Mouse (Mus musculus) brain, embryonic 14.5 days (tissue): ENCODE results near the gene Celf1.

Experiments
- CTCF ChIP-seq: fragments of 200-500 bp; IDR thresholded peaks from 2 replicates; pipeline ENCODE4 v1.5.1; 2012; ENCODE audit warnings: inconsistent platforms, mild to moderate bottlenecking, moderate library complexity, borderline replicate concordance; ENCODE audit not compliant: insufficient read depth, insufficient read length; ENCODE audit errors: extremely low read depth
- POLR2A ChIP-seq: fragments of 200-500 bp; IDR thresholded peaks from 2 replicates; pipeline ENCODE4 v1.6.1; 2012; ENCODE audit warnings: mild to moderate bottlenecking, inconsistent platforms, borderline replicate concordance; ENCODE audit not compliant: poor library complexity, insufficient read depth, insufficient read length, severe bottlenecking; ENCODE audit errors: extremely low read depth

- TF ChIP-seq POLR2A, result no peak
- TF ChIP-seq CTCF, result no peak
Measured at GRCm38 (mm10) chr2:90932273-90932672, 7.9 kb upstream of the Celf1 start.
